Mouse (Mus musculus) CH12.LX (cell line): ENCODE results near the gene Ppp1r18. TPM values are rescaled to one million over a fixed set of nuclear protein-coding genes. Genes with fewer than 3 reads are reported as not detected.
A peak's percentile ranks its signal among the peaks of the same experiment; 100 is the strongest.

Experiments used
- DNase-seq: peaks from one replicate; pipeline ENCODE4 v3.0.0-alpha.2; 2013; ENCODE audit errors: extremely low read depth
- H3K27ac ChIP-seq: 2 replicates; pipeline ENCODE4 v1.5.1; 2012; ENCODE audit warnings: low read depth, mild to moderate bottlenecking, control low read depth, moderate library complexity; ENCODE audit not compliant: insufficient read depth
- H3K27me3 ChIP-seq: replicated peaks from 2 replicates; pipeline ENCODE3; 2012; ENCODE audit warnings: inconsistent platforms
- H3K36me3 ChIP-seq, 2 experiments: replicated peaks in 1 of 2; 2 replicates each; pipeline versions ENCODE3 to v1.6.1; 2012; ENCODE audit warnings: inconsistent platforms in 1 of 2, low read length in 1 of 2, mild to moderate bottlenecking in 1 of 2, mixed read lengths in 1 of 2, moderate library complexity in 1 of 2; ENCODE audit not compliant: control insufficient read depth in 1 of 2, insufficient read depth in 1 of 2
- H3K4me1 ChIP-seq, 2 experiments: 2 replicates each; pipeline ENCODE4 v1.6.1; 2012; ENCODE audit warnings: inconsistent platforms in 1 of 2, moderate library complexity in 1 of 2; ENCODE audit not compliant: insufficient read depth in 2 of 2, control insufficient read depth in 1 of 2
- H3K4me2 ChIP-seq: 2 replicates; pipeline ENCODE4 v1.6.1; 2012; ENCODE audit warnings: low read depth, mild to moderate bottlenecking, control low read depth; ENCODE audit not compliant: poor library complexity, insufficient read depth, severe bottlenecking
- H3K4me3 ChIP-seq, 3 experiments: fragments of 150-350 bp in 1 of 3; sonication (generic) in 1 of 3; replicated peaks in 1 of 3; 2 replicates each; pipeline versions ENCODE3 to v1.5.1; 2011 to 2012; ENCODE audit warnings: low read depth in 2 of 3, low read length in 2 of 3, mild to moderate bottlenecking in 2 of 3, moderate library complexity in 2 of 3, control low read depth in 1 of 3, improper control_type of control experiment in 1 of 3, inconsistent platforms in 1 of 3, mixed read lengths in 1 of 3; ENCODE audit not compliant: poor library complexity in 1 of 3
- H3K79me2 ChIP-seq: replicated peaks from 2 replicates; pipeline ENCODE4 v1.6.1; 2012; ENCODE audit warnings: mild to moderate bottlenecking, moderate library complexity; ENCODE audit not compliant: control insufficient read depth, poor library complexity, insufficient read depth, severe bottlenecking; ENCODE audit errors: extremely low read depth
- H3K9ac ChIP-seq: 2 replicates; pipeline ENCODE4 v1.6.1; 2012; ENCODE audit warnings: low read depth, mild to moderate bottlenecking, control low read depth, moderate library complexity; ENCODE audit not compliant: insufficient read depth
- H3K9me3 ChIP-seq: replicated peaks from 2 replicates; pipeline ENCODE3; 2012; ENCODE audit warnings: low read length, inconsistent platforms, mixed read lengths
- BHLHE40 ChIP-seq: IDR thresholded peaks from 2 replicates; pipeline ENCODE4 v1.6.1; 2011; ENCODE audit warnings: mild to moderate bottlenecking, low read depth, low read length, improper control_type of control experiment
- CTCF ChIP-seq, 2 experiments: IDR thresholded peaks in 1 of 2; conservative IDR thresholded peaks in 1 of 2; 2 replicates each; pipeline ENCODE4 v1.5.1; 2011 to 2012; ENCODE audit warnings: low read depth in 2 of 2, low read length in 2 of 2, improper control_type of control experiment in 1 of 2, inconsistent platforms in 1 of 2, mild to moderate bottlenecking in 1 of 2, moderate library complexity in 1 of 2
- E2F4 ChIP-seq: IDR thresholded peaks from 2 replicates; pipeline ENCODE4 v1.6.1; 2011; ENCODE audit warnings: low read depth, low read length, improper control_type of control experiment; ENCODE audit not compliant: insufficient replicate concordance
- ELF1 ChIP-seq: IDR thresholded peaks from 2 replicates; pipeline ENCODE4 v1.6.1; 2014; ENCODE audit warnings: low read depth, mild to moderate bottlenecking, inconsistent platforms, low read length, improper control_type of control experiment
- ETS1 ChIP-seq: conservative IDR thresholded peaks from 2 replicates; pipeline ENCODE4 v1.6.1; 2012; ENCODE audit warnings: low read depth, mild to moderate bottlenecking, inconsistent platforms, low read length, improper control_type of control experiment, moderate library complexity
- HCFC1 ChIP-seq: IDR thresholded peaks from 2 replicates; pipeline ENCODE4 v1.6.1; 2012; ENCODE audit warnings: low read depth, mild to moderate bottlenecking, inconsistent platforms, low read length, improper control_type of control experiment
- IRF4 ChIP-seq: IDR thresholded peaks from 2 replicates; pipeline ENCODE4 v1.6.1; 2014; ENCODE audit warnings: low read depth, mild to moderate bottlenecking, inconsistent platforms, low read length, improper control_type of control experiment
- JUND ChIP-seq: conservative IDR thresholded peaks from 2 replicates; pipeline ENCODE4 v1.6.1; 2011; ENCODE audit warnings: low read depth, low read length, improper control_type of control experiment
- KAT2A ChIP-seq: IDR thresholded peaks from 2 replicates; pipeline ENCODE4 v1.6.1; 2012; ENCODE audit warnings: low read length, improper control_type of control experiment, inconsistent platforms; ENCODE audit not compliant: insufficient replicate concordance
- NRF1 ChIP-seq: IDR thresholded peaks from 2 replicates; pipeline ENCODE4 v1.6.1; 2014; ENCODE audit warnings: low read depth, mild to moderate bottlenecking, inconsistent platforms, low read length, improper control_type of control experiment, moderate library complexity
- PAX5 ChIP-seq: IDR thresholded peaks from 2 replicates; pipeline ENCODE4 v1.6.1; 2012; ENCODE audit warnings: low read length, inconsistent platforms, mixed read lengths
- POLR2A ChIP-seq: IDR thresholded peaks from 2 replicates; pipeline ENCODE4 v1.6.1; 2011; ENCODE audit warnings: low read depth, mild to moderate bottlenecking, improper control_type of control experiment, low read length
- RAD21 ChIP-seq: IDR thresholded peaks from 2 replicates; pipeline ENCODE4 v1.6.1; 2011; ENCODE audit warnings: low read depth, mild to moderate bottlenecking, low read length, improper control_type of control experiment, moderate library complexity
- SIN3A ChIP-seq: IDR thresholded peaks from 2 replicates; pipeline ENCODE4 v1.6.1; 2012; ENCODE audit warnings: low read length, improper control_type of control experiment, inconsistent platforms
- SMC3 ChIP-seq: IDR thresholded peaks from 2 replicates; pipeline ENCODE4 v1.6.1; 2011; ENCODE audit warnings: low read depth, low read length, improper control_type of control experiment
- TBP ChIP-seq: conservative IDR thresholded peaks from 2 replicates; pipeline ENCODE4 v1.6.1; 2011; ENCODE audit warnings: low read depth, low read length, improper control_type of control experiment
- TCF12 ChIP-seq: IDR thresholded peaks from 2 replicates; pipeline ENCODE4 v1.6.1; 2014; ENCODE audit warnings: low read depth, mild to moderate bottlenecking, inconsistent platforms, low read length, improper control_type of control experiment
- ZC3H11A ChIP-seq: IDR thresholded peaks from 2 replicates; pipeline ENCODE4 v1.6.1; 2012; ENCODE audit warnings: low read depth, mild to moderate bottlenecking, inconsistent platforms, low read length, improper control_type of control experiment
- ZMIZ1 ChIP-seq: IDR thresholded peaks from 2 replicates; pipeline ENCODE4 v1.6.1; 2012; ENCODE audit warnings: low read depth, mild to moderate bottlenecking, inconsistent platforms, low read length, improper control_type of control experiment
- ZNF384 ChIP-seq: IDR thresholded peaks from 2 replicates; pipeline ENCODE4 v1.6.1; 2012; ENCODE audit warnings: low read depth, low read length, improper control_type of control experiment, inconsistent platforms
- dilution Hi-C: fragments of 300-500 bp; cut with MboI; formaldehyde crosslinking; loops from 2 replicates; pipeline ENCODE4 v1.14.3; 2020; ENCODE audit warnings: low sequenced_read_pairs; ENCODE audit not compliant: extremely low pct_unique_long_range_greater_than_20kb, extremely low pct_ligation_motif_present
- in situ Hi-C: fragments of 300-500 bp; cut with MboI; formaldehyde crosslinking; loops from 3 replicates; pipeline ENCODE4 v1.14.3; 2019; ENCODE audit warnings: low sequenced_read_pairs, low pct_ligation_motif_present, low pct_unique_long_range_greater_than_20kb, mixed read lengths
- polyA plus RNA-seq: library from polyadenylated mRNA; unstranded; fragments of >175 nt; gene quantifications from 2 replicates; pipeline ENCODE4 v1.2.1, GENCODE M21; 2012; ENCODE audit warnings: low read depth; ENCODE audit not compliant: insufficient read length
- total RNA-seq, 2 experiments: library from RNA; depleted of rRNA; stranded (reverse); fragments of 300-350 nt in 1 of 2; fragments of >200 nt in 1 of 2; gene quantifications; 2 replicates each; pipeline ENCODE4 v1.2.3; 2012 to 2014

The Ppp1r18 gene
- total and polyA plus RNA-seq, 3 experiments = 8.5 to 50.1 (median 21.4) TPM

- peak; percentile 58 for DNase-seq
- in situ Hi-C loops (loop anchor here (5.0 kb wide), 1 partner anchor 34 kb away; the partner anchor contains the start of gene Tubb5), dilution Hi-C loops (no loop called here)
- Histone ChIP-seq H3K36me3 (peaks cover 18 to 39% of the 10 kb centered on the region in 2 experiments), H3K4me3 (peak overlapping the region; percentile 58 to 74 (median 63)), H3K9me3 (peaks cover 4% of the 10 kb centered on the region), H3K4me2 (peak overlapping the region; percentile 85; the same call in 1 of the 2 replicates), H3K27ac (peak overlapping the region; percentile 83), H3K79me2 (peaks cover 51% of the 10 kb centered on the region), H3K9ac (peak overlapping the region; percentile 69), H3K27me3 (no peaks in the 10 kb centered on the region), H3K4me1 (peaks cover 0 to 27% of the 10 kb centered on the region in 2 experiments; a peak in 2 of 4 replicates)
- TF ChIP-seq CTCF (conservative IDR thresholded peaks at IDR 0.05 in 1 of 2, IDR thresholded peaks at IDR 0.05 in 1 of 2; ENCODE audit: low read depth in 2 of 2, low read length in 2 of 2) (peak; percentile 63 to 70), JUND (no peak), SMC3 (peak; percentile 53), ZMIZ1 (no peak), ZNF384 (peak; percentile 65), TBP (0 out of 2 replicates have a peak, but pooled peaks have one; percentile 9), RAD21 (peak; percentile 51)
Measured at GRCm38 (mm10) chr17:35870884-35871696, 5.7 kb downstream of the Ppp1r18 start.

GRCm38 (mm10) chr17:35873774-35874519, 8.6 kb downstream of the Ppp1r18 start:
- Histone ChIP-seq H3K27ac (peak overlapping the region; percentile 6; the same call in 1 of the 2 replicates), H3K79me2 (peaks cover 31% of the 10 kb centered on the region), H3K9me3 (peaks cover 4% of the 10 kb centered on the region), H3K4me2 (peak overlapping the region; percentile 25), H3K27me3 (no peaks in the 10 kb centered on the region), H3K9ac (peak overlapping the region; percentile 1; the same call in 1 of the 2 replicates)
- TF ChIP-seq PAX5 = no peak
- no peak for TF ChIP-seq ETS1
- TF ChIP-seq RAD21 = peak; percentile 85
- TF ChIP-seq KAT2A = no peak
- peak; percentile 34; the same call in 1 of the 2 replicates for TF ChIP-seq POLR2A
- TF ChIP-seq NRF1 = peak; percentile 54
- TF ChIP-seq IRF4 = no peak
- 0 out of 2 replicates have a peak, but pooled peaks have one; percentile 12 for TF ChIP-seq ELF1
- TF ChIP-seq TCF12 = no peak
- TF ChIP-seq CTCF (conservative IDR thresholded peaks at IDR 0.05 in 1 of 2, IDR thresholded peaks at IDR 0.05 in 1 of 2; ENCODE audit: low read depth in 2 of 2, low read length in 2 of 2) = peak; percentile 50 to 95
- no peak for TF ChIP-seq HCFC1
- TF ChIP-seq BHLHE40 = no peak
- TF ChIP-seq SMC3 = peak; percentile 96
- no peak for TF ChIP-seq E2F4
- peak; percentile 35; the same call in 1 of the 2 replicates for TF ChIP-seq SIN3A
- TF ChIP-seq ZC3H11A = peak; percentile 18; the same call in 1 of the 2 replicates
- TF ChIP-seq, all 38 proteins: peak for 8
- Histone ChIP-seq H3K36me3 (peaks cover 19 to 49% of the 10 kb centered on the region in 2 experiments), H3K4me3 (no peak overlapping the region), H3K4me1 (peaks cover 0 to 27% of the 10 kb centered on the region in 2 experiments; a peak in 2 of 4 replicates)
- peak; percentile 81 for DNase-seq
- in situ Hi-C loops = loop anchor here (5.0 kb wide), 1 partner anchor 37 kb away; the partner anchor contains the start of gene Tubb5
- dilution Hi-C loops = no loop called here
